Mouse (Mus musculus) limb, embryonic 11.5 days (tissue): ENCODE results near the gene Mllt11. TPM values are rescaled to one million over a fixed set of nuclear protein-coding genes. Genes with fewer than 3 reads are reported as not detected.

Source experiments
- ATAC-seq: fragments of 200-750 bp; cut with Nextera tagmentation; 2 replicates; pipeline ENCODE4 v1.8.0; 2017; ENCODE audit warnings: low read depth; ENCODE audit not compliant: insufficient number of reproducible peaks, low FRiP score, low TSS enrichment
- DNase-seq: peaks from one replicate; pipeline ENCODE4 v3.0.0-alpha.2; 2015; ENCODE audit warnings: low spot score
- H3K27ac ChIP-seq: fragments of 300-500 bp; sonication (generic); replicated peaks from 2 replicates; pipeline ENCODE4 v1.5.1; 2014; ENCODE audit warnings: low read depth, mild to moderate bottlenecking, low read length
- H3K27me3 ChIP-seq: fragments of 300-500 bp; sonication (generic); 2 replicates; pipeline ENCODE4 v1.6.1; 2014; ENCODE audit warnings: mild to moderate bottlenecking, low read length, mixed read lengths; ENCODE audit not compliant: control insufficient read depth, insufficient read depth
- H3K36me3 ChIP-seq: fragments of 300-500 bp; sonication (generic); 2 replicates; pipeline ENCODE4 v1.6.1; 2014; ENCODE audit warnings: mild to moderate bottlenecking, low read length, moderate library complexity, mixed read lengths; ENCODE audit not compliant: control insufficient read depth, insufficient read depth
- H3K4me1 ChIP-seq: fragments of 300-500 bp; sonication (generic); 2 replicates; pipeline ENCODE4 v1.6.1; 2014; ENCODE audit warnings: low read length, mixed read lengths; ENCODE audit not compliant: control insufficient read depth, insufficient read depth
- H3K4me2 ChIP-seq: fragments of 300-500 bp; sonication (generic); 2 replicates; pipeline ENCODE4 v1.6.1; 2014; ENCODE audit warnings: low read depth, mild to moderate bottlenecking, moderate library complexity; ENCODE audit not compliant: severe bottlenecking
- H3K4me3 ChIP-seq: fragments of 300-500 bp; sonication (generic); 2 replicates; pipeline ENCODE4 v1.5.1; 2014; ENCODE audit warnings: low read depth, low read length
- H3K9ac ChIP-seq: fragments of 300-500 bp; sonication (generic); 2 replicates; pipeline ENCODE4 v1.6.1; 2014; ENCODE audit warnings: mild to moderate bottlenecking, low read length
- H3K9me3 ChIP-seq: fragments of 300-500 bp; sonication (generic); 2 replicates; pipeline ENCODE4 v1.6.1; 2016; ENCODE audit warnings: low read length; ENCODE audit not compliant: control insufficient read depth
- WGBS: fragments of 180-500 bp; shearing (Covaris S2); extraction: QIAGEN DNeasy Blood & Tissue Kit; methylation state at CpG from one replicate; pipeline ENCODE4 v1.1.7; 2014; 5-methylcytosine and 5-hydroxymethylcytosine counted together
- polyA plus RNA-seq: library from polyadenylated mRNA; unstranded; fragments of >200 nt; fragmentation: Nextera tagmentation; extraction: Ambion mirVana; gene quantifications from 2 replicates; pipeline ENCODE4 v1.2.1, GENCODE M21; 2014

Mllt11 gene
- polyA plus RNA-seq, 1 experiment from 2014 or later = 18.2 TPM

- Histone ChIP-seq H3K4me2 (no peak overlapping the region), H3K27ac (no peak overlapping the region), H3K27me3 (no peaks in the 10 kb centered on the region), H3K4me3 (no peak overlapping the region), H3K9ac (no peak overlapping the region), H3K36me3 (peaks cover 5% of the 10 kb centered on the region; the same call in 1 of the 2 replicates), H3K9me3 (no peaks in the 10 kb centered on the region), H3K4me1 (no peaks in the 10 kb centered on the region)
- ATAC-seq = no peak
- no peak for DNase-seq
- WGBS = 90% methylated on average over 12 of the region's 12 CpGs
These were observed 38.9 kb upstream of the Mllt11 start for GRCm38 (mm10) chr3:95270766-95271364.

GRCm38 (mm10) chr3:95269789-95270188 lies 37.8 kb upstream of the Mllt11 start:
- Histone ChIP-seq H3K9me3 (no peaks in the 10 kb centered on the region), H3K9ac (no peak overlapping the region), H3K27me3 (no peaks in the 10 kb centered on the region), H3K4me3 (no peak overlapping the region), H3K4me2 (no peak overlapping the region), H3K36me3 (peaks cover 5% of the 10 kb centered on the region; the same call in 1 of the 2 replicates), H3K27ac (no peak overlapping the region), H3K4me1 (no peaks in the 10 kb centered on the region)
- WGBS = 94% methylated on average over 5 of the region's 5 CpGs
- ATAC-seq = no peak
- no peak for DNase-seq

- peaks cover 5% of the 10 kb centered on the region; the same call in 1 of the 2 replicates for H3K36me3 ChIP-seq
- no peak for DNase-seq
- no peak for ATAC-seq
These were observed 35.9 kb upstream of the Mllt11 start for GRCm38 (mm10) chr3:95267855-95268254.

GRCm38 (mm10) chr3:95266052-95266451 lies 34.1 kb upstream of the Mllt11 start:
- H3K4me1 ChIP-seq = no peaks in the 10 kb centered on the region
- no peaks in the 10 kb centered on the region for H3K9me3 ChIP-seq
- no peak for ATAC-seq
- H3K9ac ChIP-seq = no peak overlapping the region
- H3K4me2 ChIP-seq = no peak overlapping the region
- no peak for DNase-seq
- H3K27ac ChIP-seq = no peak overlapping the region
- H3K27me3 ChIP-seq = no peaks in the 10 kb centered on the region
- H3K36me3 ChIP-seq = peaks cover 5% of the 10 kb centered on the region; the same call in 1 of the 2 replicates
- no peak overlapping the region for H3K4me3 ChIP-seq
- 97% methylated on average over 3 of the region's 3 CpGs for WGBS

More at GRCm38 (mm10) chr3:95267855-95268254, 35.9 kb upstream of the Mllt11 start:
- Histone ChIP-seq H3K27ac (no peak overlapping the region), H3K9ac (no peak overlapping the region), H3K4me1 (no peaks in the 10 kb centered on the region), H3K9me3 (no peaks in the 10 kb centered on the region), H3K4me3 (no peak overlapping the region), H3K4me2 (no peak overlapping the region), H3K27me3 (no peaks in the 10 kb centered on the region)

- peaks cover 8% of the 10 kb centered on the region for H3K36me3 ChIP-seq
- no peak for ATAC-seq
These were observed 32.8 kb upstream of the Mllt11 start for GRCm38 (mm10) chr3:95264724-95265123.

GRCm38 (mm10) chr3:95263089-95263739 lies 31.2 kb upstream of the Mllt11 start:
- Histone ChIP-seq H3K4me3 (no peak overlapping the region), H3K27me3 (no peaks in the 10 kb centered on the region), H3K9ac (no peak overlapping the region), H3K27ac (no peak overlapping the region), H3K36me3 (peaks cover 8% of the 10 kb centered on the region), H3K4me2 (no peak overlapping the region), H3K4me1 (no peaks in the 10 kb centered on the region), H3K9me3 (no peaks in the 10 kb centered on the region)
- 45% methylated on average over 11 of the region's 11 CpGs for WGBS
- DNase-seq = peak; percentile 82
- ATAC-seq = no peak

More at GRCm38 (mm10) chr3:95264724-95265123, 32.8 kb upstream of the Mllt11 start:
- Histone ChIP-seq H3K4me3 (no peak overlapping the region), H3K27ac (no peak overlapping the region), H3K4me1 (no peaks in the 10 kb centered on the region), H3K9me3 (no peaks in the 10 kb centered on the region), H3K9ac (no peak overlapping the region), H3K4me2 (no peak overlapping the region), H3K27me3 (no peaks in the 10 kb centered on the region)
- 91% methylated on average over 1 of the region's 1 CpGs for WGBS
- no peak for DNase-seq

- Histone ChIP-seq H3K9ac (no peak overlapping the region), H3K36me3 (peaks cover 7% of the 10 kb centered on the region), H3K27me3 (no peaks in the 10 kb centered on the region), H3K4me1 (no peaks in the 10 kb centered on the region), H3K4me3 (no peak overlapping the region), H3K4me2 (no peak overlapping the region), H3K27ac (no peak overlapping the region), H3K9me3 (no peaks in the 10 kb centered on the region)
- DNase-seq (no peak), ATAC-seq (no peak)
- 92% methylated on average over 4 of the region's 4 CpGs for WGBS
These were observed 30.0 kb upstream of the Mllt11 start for GRCm38 (mm10) chr3:95261975-95262374.

- 82% methylated on average over 5 of the region's 5 CpGs for WGBS
These were observed 25.0 kb upstream of the Mllt11 start for GRCm38 (mm10) chr3:95256931-95257330.

More at GRCm38 (mm10) chr3:95256931-95257330, 25.0 kb upstream of the Mllt11 start:
- H3K9ac ChIP-seq = no peak overlapping the region
- no peak for DNase-seq
- H3K27ac ChIP-seq = no peak overlapping the region
- H3K4me1 ChIP-seq = no peaks in the 10 kb centered on the region
- no peaks in the 10 kb centered on the region for H3K9me3 ChIP-seq
- H3K4me3 ChIP-seq = no peak overlapping the region
- H3K36me3 ChIP-seq = peaks cover 9% of the 10 kb centered on the region
- ATAC-seq = no peak
- no peak overlapping the region; the same call in 1 of the 2 replicates for H3K4me2 ChIP-seq
- H3K27me3 ChIP-seq = no peaks in the 10 kb centered on the region
